Mouse (Mus musculus): ENCODE measurements around the gene Sbf2. TPM values are rescaled to one million over a fixed set of nuclear protein-coding genes. Genes with fewer than 3 reads are reported as not detected.

The Sbf2 gene
- total and polyA plus RNA-seq, 2 experiments from 2014 or later: 21.3 to 64.6 TPM

- Histone ChIP-seq H3K9ac (replicated peaks; ENCODE audit: low read depth, low read length) (no peak overlapping the region), H3K9me3 (replicated peaks; ENCODE audit: control insufficient read depth, low read length) (0 out of 2 replicates have a peak, but pooled peaks cover 2% of the 10 kb centered on the region), H3K4me1 (ENCODE audit: control insufficient read depth, insufficient read depth) (0 out of 2 replicates have a peak, but pooled peaks cover 5% of the 10 kb centered on the region), H3K27me3 (ENCODE audit: control insufficient read depth, insufficient read depth, low read length) (no peaks in the 10 kb centered on the region), H3K27ac (ENCODE audit: low read depth) (no peak overlapping the region), H3K4me3 (ENCODE audit: low read depth, low read length) (no peak overlapping the region), H3K36me3 (replicated peaks; ENCODE audit: control insufficient read depth, insufficient read depth, low read length) (peaks cover 67% of the 10 kb centered on the region), H3K4me2 (ENCODE audit: low read depth, low read length) (no peak overlapping the region)
- no peak for ATAC-seq (ENCODE audit: insufficient read depth, low read depth)
- no peak for DNase-seq (ENCODE audit: low spot score)
- no peak for TF ChIP-seq EP300 (IDR thresholded peaks at IDR 0.05; ENCODE audit: low read depth)
- WGBS: 89% methylated on average over 5 of the region's 5 CpGs
These were observed 293.6 kb downstream of the Sbf2 start for GRCm38 (mm10) chr7:110321106-110321505.

- H3K9ac ChIP-seq (replicated peaks; ENCODE audit: low read depth, low read length): no peak overlapping the region
- no peak overlapping the region for H3K4me2 ChIP-seq (ENCODE audit: low read depth, low read length)
- ATAC-seq (ENCODE audit: insufficient read depth, low read depth): peak; percentile 89
- DNase-seq (ENCODE audit: low spot score): peak; percentile 68
- 0 out of 2 replicates have a peak, but pooled peaks cover 10% of the 10 kb centered on the region for H3K9me3 ChIP-seq (replicated peaks; ENCODE audit: control insufficient read depth, low read length)
- H3K4me3 ChIP-seq (ENCODE audit: low read depth, low read length): no peak overlapping the region
- 20% methylated on average over 6 of the region's 6 CpGs for WGBS
- 0 out of 2 replicates have a peak, but pooled peaks cover 5% of the 10 kb centered on the region for H3K4me1 ChIP-seq (ENCODE audit: control insufficient read depth, insufficient read depth)
- H3K27me3 ChIP-seq (ENCODE audit: control insufficient read depth, insufficient read depth, low read length): no peaks in the 10 kb centered on the region
- H3K27ac ChIP-seq (ENCODE audit: low read depth): peak overlapping the region; percentile 24
- peaks cover 69% of the 10 kb centered on the region for H3K36me3 ChIP-seq (replicated peaks; ENCODE audit: control insufficient read depth, insufficient read depth, low read length)
- no peak for TF ChIP-seq EP300 (IDR thresholded peaks at IDR 0.05; ENCODE audit: low read depth)
- no peak for TF ChIP-seq CTCF (IDR thresholded peaks at IDR 0.05; ENCODE audit: low read depth)
These were observed 295.7 kb downstream of the Sbf2 start for GRCm38 (mm10) chr7:110318971-110319519.

GRCm38 (mm10) chr7:110317412-110317811 lies 297.3 kb downstream of the Sbf2 start:
- Histone ChIP-seq H3K9me3 (replicated peaks; ENCODE audit: control insufficient read depth, low read length) (0 out of 2 replicates have a peak, but pooled peaks cover 10% of the 10 kb centered on the region), H3K9ac (replicated peaks; ENCODE audit: low read depth, low read length) (no peak overlapping the region), H3K27me3 (ENCODE audit: control insufficient read depth, insufficient read depth, low read length) (no peaks in the 10 kb centered on the region), H3K36me3 (replicated peaks; ENCODE audit: control insufficient read depth, insufficient read depth, low read length) (peaks cover 72% of the 10 kb centered on the region), H3K4me3 (ENCODE audit: low read depth, low read length) (no peak overlapping the region), H3K4me1 (ENCODE audit: control insufficient read depth, insufficient read depth) (0 out of 2 replicates have a peak, but pooled peaks cover 5% of the 10 kb centered on the region), H3K27ac (ENCODE audit: low read depth) (no peak overlapping the region), H3K4me2 (ENCODE audit: low read depth, low read length) (no peak overlapping the region)
- TF ChIP-seq EP300 (IDR thresholded peaks at IDR 0.05; ENCODE audit: low read depth) (no peak), CTCF (IDR thresholded peaks at IDR 0.05; ENCODE audit: low read depth) (no peak)
- no peak for DNase-seq (ENCODE audit: low spot score)
- no peak for ATAC-seq (ENCODE audit: insufficient read depth, low read depth)
- 96% methylated on average over 4 of the region's 4 CpGs for WGBS

- 100% methylated on average over 1 of the region's 1 CpGs for WGBS
- H3K4me3 ChIP-seq (ENCODE audit: low read depth, low read length): no peak overlapping the region
- H3K9me3 ChIP-seq (replicated peaks; ENCODE audit: control insufficient read depth, low read length): 0 out of 2 replicates have a peak, but pooled peaks cover 10% of the 10 kb centered on the region
- H3K4me1 ChIP-seq (ENCODE audit: control insufficient read depth, insufficient read depth): 0 out of 2 replicates have a peak, but pooled peaks cover 5% of the 10 kb centered on the region
- H3K27me3 ChIP-seq (ENCODE audit: control insufficient read depth, insufficient read depth, low read length): no peaks in the 10 kb centered on the region
- H3K4me2 ChIP-seq (ENCODE audit: low read depth, low read length): no peak overlapping the region
- no peak for ATAC-seq (ENCODE audit: insufficient read depth, low read depth)
- no peak for DNase-seq (ENCODE audit: low spot score)
- H3K27ac ChIP-seq (ENCODE audit: low read depth): no peak overlapping the region
- H3K36me3 ChIP-seq (replicated peaks; ENCODE audit: control insufficient read depth, insufficient read depth, low read length): peaks cover 72% of the 10 kb centered on the region
- no peak for TF ChIP-seq CTCF (IDR thresholded peaks at IDR 0.05; ENCODE audit: low read depth)
- TF ChIP-seq EP300 (IDR thresholded peaks at IDR 0.05; ENCODE audit: low read depth): no peak
- no peak overlapping the region for H3K9ac ChIP-seq (replicated peaks; ENCODE audit: low read depth, low read length)
These were observed 299.4 kb downstream of the Sbf2 start for GRCm38 (mm10) chr7:110315352-110315751.

- Histone ChIP-seq H3K4me3 (ENCODE audit: low read depth, low read length) (no peak overlapping the region), H3K27me3 (ENCODE audit: control insufficient read depth, insufficient read depth, low read length) (no peaks in the 10 kb centered on the region), H3K4me1 (ENCODE audit: control insufficient read depth, insufficient read depth) (0 out of 2 replicates have a peak, but pooled peaks cover 2% of the 10 kb centered on the region), H3K9me3 (replicated peaks; ENCODE audit: control insufficient read depth, low read length) (0 out of 2 replicates have a peak, but pooled peaks cover 10% of the 10 kb centered on the region), H3K27ac (ENCODE audit: low read depth) (no peak overlapping the region), H3K9ac (replicated peaks; ENCODE audit: low read depth, low read length) (no peak overlapping the region), H3K4me2 (ENCODE audit: low read depth, low read length) (no peak overlapping the region), H3K36me3 (replicated peaks; ENCODE audit: control insufficient read depth, insufficient read depth, low read length) (peaks cover 77% of the 10 kb centered on the region)
- TF ChIP-seq CTCF (IDR thresholded peaks at IDR 0.05; ENCODE audit: low read depth) (no peak), EP300 (IDR thresholded peaks at IDR 0.05; ENCODE audit: low read depth) (no peak)
- DNase-seq (ENCODE audit: low spot score): no peak
- ATAC-seq (ENCODE audit: insufficient read depth, low read depth): no peak
- 92% methylated on average over 7 of the region's 7 CpGs for whole genome bisulfite sequencing
These were observed 300.3 kb downstream of the Sbf2 start for GRCm38 (mm10) chr7:110314401-110314890.

Data from heart, postnatal 0 days (tissue).